Mouse (Mus musculus) heart, postnatal 4 days (tissue): ENCODE results near the gene Uba6. TPM values are rescaled to one million over a fixed set of nuclear protein-coding genes. Genes with fewer than 3 reads are reported as not detected.

Experiments used
- DNase-seq: peaks from one replicate; pipeline ENCODE4 v3.0.0; 2021
- total RNA-seq, 2 experiments: library from RNA; stranded (reverse); gene quantifications; 2 replicates each; pipeline ENCODE4 v1.2.3; 2021

Gene Uba6
- total RNA-seq, 2 experiments from 2014 or later, result 9.0 to 9.4 TPM

- no peak for DNase-seq
These were observed 101.1 kb downstream of the Uba6 start, which contains the start of gene Stap1 for GRCm38 (mm10) chr5:86071538-86071937. Stap1 (plus strand) TSS chr5:86071746.

DNA sequence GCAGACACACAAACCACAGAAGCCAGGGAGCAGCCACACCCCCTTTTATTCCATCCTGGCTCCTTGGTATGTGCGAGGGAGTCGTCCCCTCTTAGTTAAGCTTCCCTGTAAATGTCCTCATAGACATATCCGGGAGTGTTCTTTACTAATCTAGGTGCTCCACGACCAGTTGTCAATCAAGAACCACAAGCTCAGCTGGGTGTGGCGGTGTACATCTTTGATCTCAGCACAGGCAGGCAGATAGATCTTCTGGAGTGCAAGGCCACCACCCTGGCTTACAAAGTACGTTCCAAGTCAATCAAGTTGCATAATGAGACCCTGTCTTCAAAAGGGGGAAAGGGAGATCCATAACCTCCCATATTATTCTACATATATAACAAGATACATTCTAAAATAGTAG, 103.5 kb downstream of the Uba6 start:
- no peak for DNase-seq

GRCm38 (mm10) chr5:86068451-86068850, 104.2 kb downstream of the Uba6 start:
- DNase-seq, result no peak

DNA sequence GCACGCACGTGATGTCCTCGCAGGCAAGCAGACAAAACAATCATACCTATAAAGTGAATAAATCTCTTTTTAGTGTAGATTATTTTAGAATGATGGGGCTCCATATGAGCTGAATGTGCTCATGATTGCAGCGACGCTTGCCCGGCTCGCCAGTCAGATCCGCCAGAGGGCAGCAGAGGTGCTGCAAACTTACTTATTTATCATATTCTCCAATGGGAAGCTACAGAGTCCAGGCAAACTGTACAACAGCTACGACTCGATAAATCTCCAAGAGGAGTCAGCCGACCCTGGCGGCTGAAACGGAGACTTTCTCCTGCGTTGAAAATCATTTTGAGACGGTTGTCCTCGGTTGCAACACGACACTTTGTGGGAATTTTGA, 106.1 kb downstream of the Uba6 start:
- peak; percentile 90 for DNase-seq

DNA sequence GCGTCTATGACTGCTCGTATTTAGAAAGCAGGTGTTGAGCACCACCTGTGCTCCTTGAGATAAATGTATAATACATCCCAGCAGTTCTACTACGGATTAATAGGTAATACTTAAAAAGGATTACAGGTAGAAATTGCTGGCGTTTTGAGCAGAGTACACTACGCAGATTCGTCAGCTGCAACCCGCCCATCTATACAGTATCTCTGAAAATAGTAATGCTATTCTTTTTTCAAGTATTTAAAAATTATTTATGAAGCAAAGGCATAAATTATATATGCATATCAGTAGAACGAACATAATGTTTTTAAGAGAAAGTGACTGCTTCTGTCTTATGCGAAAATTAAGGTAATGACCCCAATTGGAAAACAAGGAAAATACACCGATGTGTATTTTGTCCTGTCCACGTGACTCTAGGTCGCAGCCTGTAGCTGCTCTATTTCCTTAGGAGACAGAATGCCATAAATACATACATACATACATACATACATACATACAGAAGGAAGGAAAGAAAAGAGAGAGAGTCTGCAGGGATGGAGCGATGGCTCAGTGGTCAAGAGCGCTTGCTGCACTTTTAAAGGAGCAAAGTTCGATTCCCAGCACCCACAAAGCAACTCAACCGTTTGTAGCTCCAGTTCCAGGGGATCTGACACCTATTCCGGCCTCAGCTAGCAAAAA, 106.6 kb downstream of the Uba6 start:
- DNase-seq, result no peak

- DNase-seq, result peak; percentile 98
These were observed 107.3 kb downstream of the Uba6 start, which contains the start of gene Cenpc1 for GRCm38 (mm10) chr5:86065101-86065875. Cenpc1 (minus strand) TSS chr5:86065583.

DNA sequence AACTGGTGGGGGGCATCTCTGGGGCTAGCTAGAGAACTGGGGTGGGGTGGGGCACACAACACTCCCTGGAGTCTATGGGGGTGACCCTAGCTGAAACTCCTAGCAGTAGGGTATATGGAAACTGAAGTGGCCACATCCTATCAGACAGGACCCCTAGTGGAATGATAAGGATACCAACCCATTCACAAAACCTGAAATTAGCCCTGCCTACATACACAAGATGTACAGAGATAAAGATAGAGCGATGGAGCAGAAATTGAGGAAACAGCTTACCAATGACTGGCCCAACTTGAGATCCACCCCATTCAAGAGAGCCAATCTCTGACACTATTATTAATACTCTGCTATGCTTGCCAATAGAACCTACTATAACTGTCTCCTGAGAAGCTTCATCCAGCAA, 109.1 kb downstream of the Uba6 start:
- no peak for DNase-seq

Other genes with a start within 250 kb of the Uba6 start
- 10 to 100 TPM; 16.6 to 19.0 TPM for gene Cenpc1, start 107.2 kb downstream of the Uba6 start, total RNA-seq
- under 1 TPM in 1 of 2 experiments, not detected in 1; 0.19 TPM for gene Stap1, start 101.1 kb downstream of the Uba6 start, total RNA-seq
- not detected for gene Gnrhr, start 25.1 kb upstream of the Uba6 start, total RNA-seq
- gene Tmprss11c, start 116.5 kb upstream of the Uba6 start, total RNA-seq, result not detected
- not detected for gene Tmprss11d, start 200.6 kb upstream of the Uba6 start, total RNA-seq